In the genomic region with DNA sequence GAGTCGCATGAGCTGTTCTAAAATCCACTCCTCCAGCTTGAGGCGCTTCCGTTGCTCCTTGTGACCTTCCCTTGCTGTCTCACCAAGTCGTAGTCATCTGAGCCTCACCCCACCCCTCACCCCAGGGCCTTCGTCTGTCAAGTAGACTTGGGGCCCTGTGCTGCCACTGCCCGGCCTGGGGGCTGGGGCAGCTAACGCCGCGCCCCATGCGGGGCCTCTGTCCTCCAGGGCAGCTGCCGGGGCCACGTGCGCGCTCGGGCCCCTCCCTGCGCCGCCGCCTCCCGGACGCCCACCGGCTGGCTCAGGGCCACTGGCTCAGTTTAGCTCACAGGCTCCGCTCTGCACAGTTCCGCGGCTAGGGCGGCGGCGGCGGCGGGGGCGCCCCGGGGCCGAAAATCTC, we compare ENCODE assay signal across 8 mouse cellular contexts. TPM values are rescaled to one million over a fixed set of nuclear protein-coding genes. Genes with fewer than 3 reads are reported as not detected.
A peak's percentile ranks its signal among the peaks of the same experiment; 100 is the strongest.
DNase-seq lines count a peak whose midpoint lies in the region; ATAC-seq and TF ChIP-seq lines count a peak whose summit lies in the region.

No protein-coding gene starts in this region.

- H3K4me3 ChIP-seq in kidney, embryonic 15.5 days (replicated peaks): peak overlapping the region; percentile 27
- H3K4me3 ChIP-seq in forebrain, embryonic 12.5 days (replicated peaks): no peak overlapping the region; the same call in 1 of the 2 replicates
- peak overlapping the region; percentile 17; the same call in 1 of the 2 replicates for H3K4me3 ChIP-seq in limb, embryonic 12.5 days (replicated peaks)
- peak overlapping the region; percentile 3; the same call in 1 of the 2 replicates for H3K4me3 ChIP-seq in olfactory bulb, adult 2 months (ENCODE audit: insufficient read depth, low read depth, low read length)
- H3K4me3 ChIP-seq in thymus, adult 2 months (ENCODE audit: control insufficient read depth, insufficient read depth, low read length): no peak overlapping the region

- ATAC-seq in kidney, embryonic 15.5 days (replicated peaks; ENCODE audit: low FRiP score): peak; percentile 67
- ATAC-seq in forebrain, embryonic 12.5 days (ENCODE audit: low FRiP score): no peak
- 0 out of 2 replicates have a peak, but pooled peaks have one; percentile 42 for ATAC-seq in limb, embryonic 12.5 days (ENCODE audit: insufficient number of reproducible peaks, insufficient read depth, low FRiP score, low TSS enrichment, low read depth)

- TF ChIP-seq POLR2A in olfactory bulb, adult 2 months (IDR thresholded peaks at IDR 0.05; ENCODE audit: insufficient read depth, low read depth, low read length): no peak
- TF ChIP-seq POLR2A in thymus, adult 2 months (IDR thresholded peaks at IDR 0.05; ENCODE audit: control insufficient read depth, extremely low read depth, insufficient read depth, low read length, poor library complexity): no peak

- 24% methylated on average over 32 of the region's 32 CpGs for WGBS in kidney, embryonic 15.5 days
- 31% methylated on average over 32 of the region's 32 CpGs for WGBS in forebrain, embryonic 12.5 days
- 28% methylated on average over 32 of the region's 32 CpGs for WGBS in limb, embryonic 12.5 days
- 32% methylated on average over 32 of the region's 32 CpGs for WGBS in olfactory bulb, adult 2 months
- WGBS in thymus, adult 2 months: 31% methylated on average over 32 of the region's 32 CpGs

- no peaks in the 10 kb centered on the region for H3K4me1 ChIP-seq in kidney, embryonic 15.5 days
- no peaks in the 10 kb centered on the region for H3K4me1 ChIP-seq in forebrain, embryonic 12.5 days
- H3K4me1 ChIP-seq in limb, embryonic 12.5 days (replicated peaks): no peaks in the 10 kb centered on the region
- H3K4me1 ChIP-seq in olfactory bulb, adult 2 months (ENCODE audit: control insufficient read depth, insufficient read depth, low read length): 0 out of 2 replicates have a peak, but pooled peaks cover 5% of the 10 kb centered on the region
- H3K4me1 ChIP-seq in thymus, adult 2 months (replicated peaks; ENCODE audit: control insufficient read depth, insufficient read depth, low read length): no peaks in the 10 kb centered on the region

- DNase-seq in kidney, adult 9 months: no peak
- peak; percentile 22 for DNase-seq in adrenal gland, postnatal 10 days
- no peak for DNase-seq in T-cell, adult 2 months (ENCODE audit: low spot score)
- DNase-seq in thymus, adult 2 months: no peak

- no peaks in the 10 kb centered on the region for H3K9me3 ChIP-seq in kidney, embryonic 15.5 days (replicated peaks)
- H3K9me3 ChIP-seq in forebrain, embryonic 12.5 days: no peaks in the 10 kb centered on the region
- H3K9me3 ChIP-seq in limb, embryonic 12.5 days: no peaks in the 10 kb centered on the region

- no peak for TF ChIP-seq CTCF in olfactory bulb, adult 2 months (IDR thresholded peaks at IDR 0.05; ENCODE audit: insufficient read depth, low read depth, low read length)
- no peak for TF ChIP-seq CTCF in thymus, adult 2 months (IDR thresholded peaks at IDR 0.05; ENCODE audit: borderline replicate concordance, control insufficient read depth, extremely low read depth, insufficient read depth, low read length, poor library complexity)

- H3K4me2 ChIP-seq in kidney, embryonic 15.5 days: peak overlapping the region; percentile 61
- H3K4me2 ChIP-seq in forebrain, embryonic 12.5 days: peak overlapping the region; percentile 41
- H3K4me2 ChIP-seq in limb, embryonic 12.5 days: peak overlapping the region; percentile 49

- H3K27me3 ChIP-seq in kidney, embryonic 15.5 days: no peaks in the 10 kb centered on the region
- H3K27me3 ChIP-seq in forebrain, embryonic 12.5 days: no peaks in the 10 kb centered on the region
- H3K27me3 ChIP-seq in limb, embryonic 12.5 days: peaks cover 3% of the 10 kb centered on the region; the same call in 1 of the 2 replicates
- no peaks in the 10 kb centered on the region for H3K27me3 ChIP-seq in thymus, adult 2 months (ENCODE audit: control insufficient read depth, insufficient read depth, low read length)

- H3K36me3 ChIP-seq in kidney, embryonic 15.5 days: no peaks in the 10 kb centered on the region
- no peaks in the 10 kb centered on the region for H3K36me3 ChIP-seq in forebrain, embryonic 12.5 days (replicated peaks)
- H3K36me3 ChIP-seq in limb, embryonic 12.5 days: no peaks in the 10 kb centered on the region
- no peaks in the 10 kb centered on the region for H3K36me3 ChIP-seq in thymus, adult 2 months (ENCODE audit: control insufficient read depth, insufficient read depth, low read length)

- H3K27ac ChIP-seq in kidney, embryonic 15.5 days: no peak overlapping the region
- H3K27ac ChIP-seq in forebrain, embryonic 12.5 days: no peak overlapping the region
- no peak overlapping the region for H3K27ac ChIP-seq in limb, embryonic 12.5 days
- H3K27ac ChIP-seq in olfactory bulb, adult 2 months (ENCODE audit: insufficient read depth, low read depth, low read length): no peak overlapping the region
- no peak overlapping the region for H3K27ac ChIP-seq in thymus, adult 2 months (ENCODE audit: control insufficient read depth, insufficient read depth, low read length)

- no peak overlapping the region for H3K9ac ChIP-seq in kidney, embryonic 15.5 days
- no peak overlapping the region for H3K9ac ChIP-seq in forebrain, embryonic 12.5 days
- H3K9ac ChIP-seq in limb, embryonic 12.5 days (replicated peaks): no peak overlapping the region

RNA-seq across cellular contexts. Expression of gene Mbtps2, which starts 14.4 kb away (rescaled TPM):
- polyA plus RNA-seq in kidney, embryonic 15.5 days (2015; fragmentation: Nextera tagmentation; extraction: Ambion mirVana): 27.3 and 29.6 TPM in 2 replicates
- total RNA-seq in adrenal gland, postnatal 10 days (2021): 10 to 100 TPM; 22.0 to 22.9 TPM
- 25.3 and 25.4 TPM in 2 replicates for polyA plus RNA-seq in forebrain, embryonic 12.5 days (2016; fragmentation: Nextera tagmentation; extraction: Ambion mirVana)
- polyA plus RNA-seq in limb, embryonic 12.5 days (2016; fragmentation: Nextera tagmentation; extraction: Ambion mirVana): 27.3 and 29.4 TPM in 2 replicates
- not detected in 2 replicates for polyA plus RNA-seq in olfactory bulb, adult 2 months (2012; ENCODE audit: insufficient read depth, insufficient read length, low replicate concordance, missing spikeins)
- polyA plus RNA-seq in thymus, adult 2 months (2012; rRNA removed): 13.3 and 17.7 TPM in 2 replicates

RNA-seq across cellular contexts. Expression of gene Yy2, which starts 44.1 kb away (rescaled TPM):
- polyA plus RNA-seq in kidney, embryonic 15.5 days (2015; fragmentation: Nextera tagmentation; extraction: Ambion mirVana): 2.6 and 5.2 TPM in 2 replicates
- 1 to 10 TPM in 1 of 2 experiments, not detected in 1; 1.5 TPM for total RNA-seq in adrenal gland, postnatal 10 days (2021)
- polyA plus RNA-seq in forebrain, embryonic 12.5 days (2016; fragmentation: Nextera tagmentation; extraction: Ambion mirVana): 5.1 and 6.1 TPM in 2 replicates
- polyA plus RNA-seq in limb, embryonic 12.5 days (2016; fragmentation: Nextera tagmentation; extraction: Ambion mirVana): 5.8 and 6.3 TPM in 2 replicates
- polyA plus RNA-seq in olfactory bulb, adult 2 months (2012; ENCODE audit: insufficient read depth, insufficient read length, low replicate concordance, missing spikeins): not detected in 2 replicates
- not detected in 2 replicates for polyA plus RNA-seq in thymus, adult 2 months (2012; rRNA removed)

Comparison
In these comparisons a context has a peak if more than half of its experiments do, and no peak if none do; other contexts are left out.
1. H3K4me3 ChIP-seq: peak in kidney, embryonic 15.5 days (single experiment), limb, embryonic 12.5 days (single experiment) and olfactory bulb, adult 2 months (single experiment); none in forebrain, embryonic 12.5 days (single experiment) and thymus, adult 2 months (single experiment).
2. Peak in every context shown above with its lines, with median percentiles within 50 percentile points of each other: H3K4me2 ChIP-seq.